Mouse (Mus musculus): ENCODE measurements around the gene Alg2.

Gene Alg2

GRCm38 (mm10) chr4:47467196-47467595 is 6.9 kb downstream of the Alg2 start:
- in situ Hi-C loops (cut with MboI, MseI), result no loop called here

GRCm38 (mm10) chr4:47449586-47450522 is 24.3 kb downstream of the Alg2 start:
- in situ Hi-C loops (cut with MboI, MseI), result loop anchor here (25.0 kb wide), 1 partner anchor 962 kb away; no protein-coding TSS in a partner anchor

- in situ Hi-C loops (cut with MboI, MseI), result loop anchor here (25.0 kb wide), 1 partner anchor 963 kb away; no protein-coding TSS in a partner anchor
These were observed 25.0 kb downstream of the Alg2 start for GRCm38 (mm10) chr4:47449116-47449515.

- in situ Hi-C loops (cut with MboI, MseI), result loop anchor here (25.0 kb wide), 1 partner anchor 964 kb away; no protein-coding TSS in a partner anchor
These were observed 25.6 kb downstream of the Alg2 start for GRCm38 (mm10) chr4:47448526-47448925.

- in situ Hi-C loops (cut with MboI, MseI), result loop anchor here (25.0 kb wide), 1 partner anchor 971 kb away; no protein-coding TSS in a partner anchor
These were observed 33.2 kb downstream of the Alg2 start for GRCm38 (mm10) chr4:47440951-47441350.

- in situ Hi-C loops (cut with MboI, MseI), result loop anchor here (25.0 kb wide), 1 partner anchor 973 kb away; no protein-coding TSS in a partner anchor
These were observed 35.2 kb downstream of the Alg2 start for GRCm38 (mm10) chr4:47438956-47439355.

- in situ Hi-C loops (cut with MboI, MseI), result loop anchor here (25.0 kb wide), 1 partner anchor 975 kb away; no protein-coding TSS in a partner anchor
These were observed 36.5 kb downstream of the Alg2 start for GRCm38 (mm10) chr4:47437365-47438340.

- in situ Hi-C loops (cut with MboI, MseI), result loop anchor here (25.0 kb wide), 1 partner anchor 977 kb away; no protein-coding TSS in a partner anchor
These were observed 38.4 kb downstream of the Alg2 start for GRCm38 (mm10) chr4:47435566-47436360.

- in situ Hi-C loops (cut with MboI, MseI), result loop anchor here (25.0 kb wide), 1 partner anchor 977 kb away; no protein-coding TSS in a partner anchor
These were observed 39.0 kb downstream of the Alg2 start for GRCm38 (mm10) chr4:47435131-47435530.

- in situ Hi-C loops (cut with MboI, MseI), result loop anchor here (25.0 kb wide), 1 partner anchor 980 kb away; no protein-coding TSS in a partner anchor
These were observed 41.4 kb downstream of the Alg2 start for GRCm38 (mm10) chr4:47432766-47433165.

- in situ Hi-C loops (cut with MboI, MseI), result loop anchor here (25.0 kb wide), 1 partner anchor 981 kb away; no protein-coding TSS in a partner anchor
These were observed 43.1 kb downstream of the Alg2 start for GRCm38 (mm10) chr4:47431081-47431480.

GRCm38 (mm10) chr4:47430557-47430956 is 43.6 kb downstream of the Alg2 start:
- in situ Hi-C loops (cut with MboI, MseI), result loop anchor here (25.0 kb wide), 1 partner anchor 982 kb away; no protein-coding TSS in a partner anchor

- in situ Hi-C loops (cut with MboI, MseI), result loop anchor here (25.0 kb wide), 1 partner anchor 985 kb away; no protein-coding TSS in a partner anchor
These were observed 46.5 kb downstream of the Alg2 start for GRCm38 (mm10) chr4:47427606-47428005.

GRCm38 (mm10) chr4:47425247-47425830 is 48.8 kb downstream of the Alg2 start:
- in situ Hi-C loops (cut with MboI, MseI), result loop anchor here (25.0 kb wide), 1 partner anchor 987 kb away; no protein-coding TSS in a partner anchor

GRCm38 (mm10) chr4:47424376-47424775 is 49.8 kb downstream of the Alg2 start:
- in situ Hi-C loops (cut with MboI, MseI), result no loop called here

- in situ Hi-C loops (cut with MboI, MseI), result no loop called here
These were observed 51.2 kb downstream of the Alg2 start for GRCm38 (mm10) chr4:47422946-47423345.

- in situ Hi-C loops (cut with MboI, MseI), result no loop called here
These were observed 51.9 kb downstream of the Alg2 start for GRCm38 (mm10) chr4:47422194-47422593.

GRCm38 (mm10) chr4:47420191-47420590 is 53.9 kb downstream of the Alg2 start:
- in situ Hi-C loops (cut with MboI, MseI), result no loop called here

- in situ Hi-C loops (cut with MboI, MseI), result no loop called here
These were observed 54.7 kb downstream of the Alg2 start for GRCm38 (mm10) chr4:47419268-47419973.
